Mouse (Mus musculus): ENCODE results near the gene Cep19.

Gene Cep19

GRCm38 (mm10) chr16:32107342-32108045 is 7.9 kb downstream of the Cep19 start:
- DNase-seq (ENCODE audit: low spot score in 2 of 2) = no peak

- no peak for DNase-seq (ENCODE audit: low spot score in 2 of 2)
Measured at GRCm38 (mm10) chr16:32108170-32108569, 8.6 kb downstream of the Cep19 start.

- DNase-seq (ENCODE audit: low spot score in 2 of 2) = no peak
Measured at GRCm38 (mm10) chr16:32108578-32108977, 9.0 kb downstream of the Cep19 start.

GRCm38 (mm10) chr16:32110951-32111699 is 11.5 kb downstream of the Cep19 start:
- no peak for DNase-seq (ENCODE audit: low spot score in 2 of 2)

- peak in 1 of 2 experiments; percentile 9 for DNase-seq (ENCODE audit: low spot score in 2 of 2)
Measured at GRCm38 (mm10) chr16:32113541-32114218, 14.1 kb downstream of the Cep19 start.

- no peak for DNase-seq (ENCODE audit: low spot score in 2 of 2)
Measured at GRCm38 (mm10) chr16:32114406-32114805, 14.8 kb downstream of the Cep19 start.

GRCm38 (mm10) chr16:32114968-32115695 is 15.5 kb downstream of the Cep19 start:
- peak; percentile 85 to 86 for DNase-seq (ENCODE audit: low spot score in 2 of 2)

GRCm38 (mm10) chr16:32115781-32116180 is 16.2 kb downstream of the Cep19 start:
- no peak for DNase-seq (ENCODE audit: low spot score in 2 of 2)

- no peak for DNase-seq (ENCODE audit: low spot score in 2 of 2)
Measured at GRCm38 (mm10) chr16:32116186-32116585, 16.6 kb downstream of the Cep19 start.

GRCm38 (mm10) chr16:32120454-32120853 is 20.9 kb downstream of the Cep19 start:
- no peak for DNase-seq (ENCODE audit: low spot score in 2 of 2)

GRCm38 (mm10) chr16:32124020-32124419 is 24.4 kb downstream of the Cep19 start:
- no peak for DNase-seq (ENCODE audit: low spot score in 2 of 2)

GRCm38 (mm10) chr16:32124444-32125335 is 25.1 kb downstream of the Cep19 start:
- DNase-seq (ENCODE audit: low spot score in 2 of 2) = no peak

- DNase-seq (ENCODE audit: low spot score in 2 of 2) = no peak
Measured at GRCm38 (mm10) chr16:32125364-32125763, 25.8 kb downstream of the Cep19 start.

- no peak for DNase-seq (ENCODE audit: low spot score in 2 of 2)
Measured at GRCm38 (mm10) chr16:32127046-32127445, 27.4 kb downstream of the Cep19 start.

- no peak for DNase-seq (ENCODE audit: low spot score in 2 of 2)
Measured at GRCm38 (mm10) chr16:32129449-32130189, 30.0 kb downstream of the Cep19 start.

GRCm38 (mm10) chr16:32130190-32130826 is 30.7 kb downstream of the Cep19 start:
- no peak for DNase-seq (ENCODE audit: low spot score in 2 of 2)

GRCm38 (mm10) chr16:32133148-32133547 is 33.5 kb downstream of the Cep19 start:
- DNase-seq (ENCODE audit: low spot score in 2 of 2) = no peak

- DNase-seq (ENCODE audit: low spot score in 2 of 2) = no peak
Measured at GRCm38 (mm10) chr16:32135842-32136357, 36.3 kb downstream of the Cep19 start.

GRCm38 (mm10) chr16:32138954-32139353 is 39.4 kb downstream of the Cep19 start:
- no peak for DNase-seq (ENCODE audit: low spot score in 2 of 2)
